Mouse (Mus musculus) spleen, adult 18-20 months (tissue): ENCODE data around the gene Nuak1.

Experiments
- DNase-seq, 2 experiments: peaks; one replicate each; pipeline ENCODE4 v3.0.0; 2022; ENCODE audit warnings: mixed read lengths in 2 of 2

Gene Nuak1

DNA sequence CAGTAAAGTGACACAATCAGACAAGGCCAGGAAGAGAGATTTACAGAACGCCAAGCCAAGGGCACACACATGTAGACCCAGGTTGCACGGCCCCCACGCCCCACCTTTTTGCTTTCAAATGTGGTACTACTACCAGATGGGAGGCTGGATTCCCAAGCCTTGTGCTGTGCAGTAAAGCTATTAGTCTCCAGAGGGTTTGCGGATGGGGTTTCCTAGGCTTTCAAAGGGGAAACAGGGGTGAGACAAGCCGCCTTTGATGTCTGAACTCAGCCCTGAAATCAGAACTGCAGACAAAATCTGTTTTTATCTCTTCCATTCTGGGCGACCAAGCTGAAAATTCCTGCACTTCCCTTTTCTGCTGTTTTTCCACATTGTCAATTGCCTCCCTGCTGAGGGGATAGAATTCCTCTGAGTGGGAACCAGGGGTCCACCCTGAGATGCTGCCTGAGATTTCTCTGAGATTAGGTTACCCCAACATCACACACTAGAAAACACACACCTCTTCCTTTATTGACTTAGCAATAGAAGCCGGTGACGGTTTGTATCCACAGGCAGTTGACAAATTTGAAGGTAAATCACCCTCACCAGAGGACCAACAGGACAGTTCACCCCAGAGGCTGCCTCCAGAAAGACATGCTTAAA, 35.1 kb downstream of the Nuak1 start:
- DNase-seq: no peak

- peak in 1 of 2 experiments; percentile 20 for DNase-seq
Observed at GRCm38 (mm10) chr10:84401907-84402371, 38.5 kb downstream of the Nuak1 start.

GRCm38 (mm10) chr10:84401189-84401588, 39.2 kb downstream of the Nuak1 start:
- no peak for DNase-seq

GRCm38 (mm10) chr10:84400037-84400681, 40.2 kb downstream of the Nuak1 start:
- DNase-seq: no peak

- DNase-seq: no peak
Observed at GRCm38 (mm10) chr10:84397276-84397675, 43.1 kb downstream of the Nuak1 start.

DNA sequence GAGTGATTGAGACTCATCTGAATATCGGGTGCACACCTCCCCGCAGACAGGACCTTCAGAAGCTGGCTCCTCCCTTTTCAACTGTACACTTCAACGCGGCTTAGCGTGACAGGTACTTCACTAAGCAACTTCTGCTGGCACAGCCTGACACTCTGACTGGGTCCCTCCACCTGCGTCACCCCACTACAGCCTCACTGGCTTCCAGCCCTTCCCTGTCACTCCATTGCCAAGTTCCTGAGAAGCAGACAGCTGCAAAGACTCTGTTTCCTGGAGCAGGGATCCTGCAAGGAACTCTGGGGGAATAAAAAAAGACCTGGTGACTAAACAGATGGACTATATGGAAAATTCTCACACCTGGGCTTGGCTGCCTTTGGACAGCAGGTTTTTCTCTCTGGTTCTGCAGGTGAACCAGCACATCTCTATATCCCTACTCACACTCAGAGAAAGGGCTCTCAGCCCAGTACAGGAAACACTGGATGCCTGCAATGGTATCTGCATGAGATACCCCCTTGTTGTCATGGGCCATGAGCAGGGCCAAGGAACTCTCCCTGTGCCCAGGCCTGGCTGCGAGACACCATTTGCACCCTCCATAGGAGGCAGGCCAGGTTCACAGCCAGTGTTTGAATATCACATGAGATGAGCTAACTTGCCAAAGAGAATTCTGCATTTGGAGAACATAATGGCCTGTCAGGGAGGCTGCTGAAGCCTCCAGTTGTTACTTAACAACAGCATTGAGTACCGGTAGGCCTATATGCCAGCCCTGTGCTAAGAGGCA, 44.3 kb downstream of the Nuak1 start:
- DNase-seq: no peak

GRCm38 (mm10) chr10:84395259-84395658, 45.1 kb downstream of the Nuak1 start:
- no peak for DNase-seq

DNA sequence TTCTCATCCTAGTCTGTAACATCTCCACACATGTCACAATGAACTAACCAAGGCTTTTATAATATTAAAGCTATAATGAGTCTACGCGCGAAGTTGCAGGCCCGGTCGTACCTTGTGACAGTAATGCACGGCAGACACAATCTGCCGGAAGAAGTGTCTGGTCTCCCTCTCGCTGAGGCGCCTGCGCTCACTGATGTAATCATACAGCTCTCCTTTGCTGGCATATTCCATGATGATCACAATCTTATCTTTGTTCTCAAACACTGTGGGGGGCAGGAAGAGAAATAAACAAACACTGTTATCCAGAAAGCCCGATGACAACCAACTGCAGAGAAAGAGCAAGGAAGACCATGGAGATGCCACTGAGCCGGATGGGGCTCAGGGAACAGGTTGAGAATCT, 46.5 kb downstream of the Nuak1 start:
- no peak for DNase-seq

DNA sequence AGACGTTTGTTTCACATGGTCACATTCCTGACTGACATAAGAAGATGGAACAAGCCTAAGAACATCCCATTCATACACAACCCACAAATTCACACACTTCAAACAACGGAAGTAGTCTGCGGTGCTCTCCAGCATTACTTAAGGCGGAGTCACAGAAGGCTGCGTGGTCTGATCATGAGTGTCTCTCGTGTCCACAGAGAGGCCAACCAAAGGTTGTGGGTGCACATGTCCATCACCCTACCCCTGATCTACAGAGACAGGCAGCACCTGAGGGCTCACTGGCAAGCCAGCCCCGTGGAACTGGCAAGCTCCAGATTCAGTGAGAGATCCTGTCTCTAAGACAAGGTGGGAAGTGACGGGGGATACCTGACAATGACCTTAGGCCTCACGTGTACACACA, 47.0 kb downstream of the Nuak1 start:
- DNase-seq: no peak

DNA sequence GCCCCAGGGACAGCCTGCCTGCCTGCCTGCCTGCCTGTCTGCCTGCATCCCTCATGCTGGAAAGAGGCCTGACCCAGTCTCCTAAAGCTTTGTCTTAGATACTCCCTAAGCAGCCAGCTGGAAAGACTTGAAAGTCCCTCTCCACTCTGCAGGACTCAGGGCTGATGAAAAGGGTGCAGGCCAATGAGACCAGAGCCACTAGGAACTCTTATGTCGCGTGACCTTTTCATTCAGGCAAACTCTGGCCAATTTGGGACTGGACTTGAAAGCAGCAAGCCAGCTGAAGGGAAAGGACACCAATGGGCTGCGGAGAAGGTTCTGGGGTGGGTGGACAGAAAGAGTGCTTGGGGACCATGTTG, 47.7 kb downstream of the Nuak1 start:
- DNase-seq: no peak

GRCm38 (mm10) chr10:84392027-84392722, 48.2 kb downstream of the Nuak1 start:
- no peak for DNase-seq

- DNase-seq: no peak
Observed at GRCm38 (mm10) chr10:84389707-84390106, 50.7 kb downstream of the Nuak1 start.

- no peak for DNase-seq
Observed at GRCm38 (mm10) chr10:84388357-84389141, 51.8 kb downstream of the Nuak1 start.

GRCm38 (mm10) chr10:84387338-84387737, 53.1 kb downstream of the Nuak1 start:
- no peak for DNase-seq

DNA sequence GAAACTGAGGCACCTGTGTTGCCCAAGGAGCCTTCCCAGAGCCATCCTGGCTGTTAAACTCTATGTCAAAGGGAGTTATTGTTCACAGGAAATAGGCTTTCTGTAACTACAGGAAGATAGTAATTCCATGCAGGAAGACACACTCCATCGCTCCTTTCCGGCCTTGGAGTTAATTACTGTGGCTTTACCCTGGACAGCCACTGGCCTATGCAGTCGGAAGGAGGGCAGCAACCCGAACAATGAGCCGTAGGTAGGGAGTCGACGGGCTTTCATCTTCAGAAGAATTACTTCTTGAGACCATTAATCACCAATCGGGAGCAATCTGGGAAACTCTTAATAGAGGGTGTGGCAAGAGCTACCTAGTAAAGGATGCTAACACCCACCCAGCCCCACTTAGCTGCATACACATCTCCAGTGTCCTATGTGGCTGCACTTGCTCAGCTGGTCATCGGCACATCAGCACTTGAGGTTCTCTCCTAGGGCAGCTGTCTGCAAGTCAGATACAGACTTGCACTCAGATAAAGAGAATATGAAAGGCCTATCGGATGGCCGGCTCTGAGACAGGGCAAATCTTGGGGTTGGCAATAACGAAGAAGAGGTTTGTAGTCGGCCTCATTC, 53.7 kb downstream of the Nuak1 start:
- no peak for DNase-seq

DNA sequence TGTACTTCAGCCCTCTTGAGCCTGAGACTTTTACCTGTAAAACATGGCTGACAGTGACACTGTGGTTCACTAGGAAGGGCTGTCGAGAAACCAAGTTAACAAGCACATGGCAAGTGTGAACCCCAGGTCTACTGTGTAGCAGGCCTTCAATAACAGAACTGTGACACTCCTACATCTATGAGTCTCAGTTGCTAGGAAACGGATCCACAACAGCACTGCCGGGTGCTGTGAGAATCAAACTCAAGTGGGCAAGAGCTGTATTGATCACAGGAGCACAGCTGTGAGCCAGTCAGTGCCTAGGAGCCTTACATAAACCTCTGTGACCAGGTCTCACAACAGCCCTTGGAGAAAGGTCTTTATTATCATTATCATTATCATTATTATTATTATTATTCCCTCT, 54.2 kb downstream of the Nuak1 start:
- no peak for DNase-seq

DNA sequence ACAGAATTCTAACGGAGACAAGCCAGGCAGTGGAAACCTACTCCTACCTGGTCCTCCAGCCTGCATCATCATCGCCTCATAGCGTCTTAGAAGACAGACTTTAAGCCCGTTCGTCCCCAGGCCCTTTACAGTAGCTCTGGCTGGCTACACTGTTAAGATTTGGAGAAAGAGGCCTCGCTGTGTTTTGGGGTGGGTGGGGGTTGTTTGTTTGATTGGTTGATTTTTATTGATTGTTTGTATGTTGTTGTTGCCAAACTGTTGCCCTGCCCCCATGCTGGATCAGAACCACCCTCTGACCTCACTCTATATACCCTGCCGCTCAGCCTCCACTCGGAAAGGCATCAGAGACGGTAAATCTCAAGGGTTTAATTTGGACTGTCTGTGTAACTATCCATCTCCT, 55.6 kb downstream of the Nuak1 start:
- no peak for DNase-seq

GRCm38 (mm10) chr10:84382900-84383883, 57.2 kb downstream of the Nuak1 start:
- DNase-seq: no peak

DNA sequence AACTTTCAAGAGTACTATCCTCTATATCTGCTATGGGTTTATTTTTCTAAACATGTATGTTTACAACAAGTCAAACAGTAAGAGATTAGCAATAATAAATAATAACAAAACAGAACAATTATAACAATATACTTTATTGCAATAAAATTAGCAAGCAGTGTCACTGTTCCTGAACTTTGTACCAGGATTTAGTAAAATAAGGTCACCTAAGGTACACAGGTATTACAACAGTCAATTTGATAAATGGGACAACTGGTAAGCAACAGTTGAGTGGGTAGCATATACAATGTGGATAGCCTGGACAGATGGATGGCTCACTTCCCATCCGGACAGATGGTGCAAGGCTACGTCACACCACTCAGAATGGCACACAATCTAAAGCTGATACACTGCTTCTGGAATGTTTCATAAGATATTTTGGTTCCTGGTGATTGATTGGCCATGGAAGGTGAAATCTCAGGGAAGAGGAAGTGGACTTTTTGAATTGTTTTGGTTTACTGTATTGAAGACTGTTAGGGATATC, 59.1 kb downstream of the Nuak1 start:
- no peak for DNase-seq

GRCm38 (mm10) chr10:84379366-84379765, 61.0 kb downstream of the Nuak1 start:
- no peak for DNase-seq

DNA sequence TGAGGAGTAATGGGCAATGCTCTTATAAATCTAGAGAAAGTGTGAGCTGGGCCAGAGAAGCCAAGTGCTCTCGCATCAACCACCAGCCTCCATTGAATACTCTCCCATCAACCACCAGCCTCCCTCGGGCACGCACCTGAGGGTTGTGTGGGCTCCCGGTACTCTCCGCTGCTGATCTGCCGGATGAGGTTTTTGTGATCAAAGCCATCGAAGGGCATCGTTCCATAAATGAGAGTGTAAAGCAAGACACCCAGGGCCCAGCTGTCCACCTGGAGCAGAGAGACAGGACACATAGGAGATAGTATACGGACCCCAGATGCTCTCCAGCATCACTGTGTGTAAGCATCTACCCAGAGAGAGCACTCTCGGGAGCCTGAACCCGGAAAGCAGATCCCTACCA, 62.4 kb downstream of the Nuak1 start:
- DNase-seq: no peak
